Mouse (Mus musculus): Measurements from ENCODE around the gene Pacrg. TPM values are rescaled to one million over a fixed set of nuclear protein-coding genes. Genes with fewer than 3 reads are reported as not detected.

Pacrg gene
- total and polyA plus RNA-seq, 3 experiments = not detected

DNA sequence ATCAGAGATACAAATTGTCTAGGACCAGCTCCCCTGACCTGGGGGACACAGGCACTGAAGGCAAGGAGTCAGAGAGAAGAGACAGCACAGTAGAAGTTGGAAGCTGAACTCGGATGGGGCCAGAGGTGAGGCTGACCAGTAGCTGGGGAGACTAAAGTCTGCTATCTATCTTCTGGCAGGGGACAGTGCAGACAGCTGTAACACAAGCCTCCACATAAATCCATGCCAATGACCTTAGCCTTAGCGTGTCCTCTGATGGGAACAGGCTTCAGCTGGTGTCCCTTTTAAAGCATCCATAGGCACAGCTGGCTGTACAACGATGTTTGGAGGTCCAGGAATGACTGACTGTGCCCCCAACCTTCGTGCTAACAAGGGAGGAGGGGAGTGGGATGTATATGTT lies 423.1 kb downstream of the Pacrg start:
- Histone ChIP-seq H3K9me3 (replicated peaks; ENCODE audit: insufficient read depth, low read length) (no peaks in the 10 kb centered on the region), H3K27ac (ENCODE audit: control insufficient read depth, low read depth, low read length) (no peak overlapping the region), H3K4me1 (ENCODE audit: control insufficient read depth in 1 of 2, insufficient read depth in 2 of 2, low read length in 2 of 2) (no peaks in the 10 kb centered on the region), H3K9ac (ENCODE audit: control insufficient read depth, low read depth, low read length, poor library complexity, severe bottlenecking) (no peak overlapping the region), H3K36me3 (ENCODE audit: control insufficient read depth in 1 of 2, insufficient read depth in 2 of 2, low read length in 2 of 2) (no peaks in the 10 kb centered on the region), H3K79me2 (ENCODE audit: control insufficient read depth, insufficient read depth, low read length, poor library complexity) (no peaks in the 10 kb centered on the region), H3K27me3 (ENCODE audit: control insufficient read depth in 1 of 2, insufficient read depth in 2 of 2, low read length in 2 of 2) (no peaks in the 10 kb centered on the region), H3K4me3 (ENCODE audit: control insufficient read depth in 1 of 2, insufficient read depth in 1 of 2, low read depth in 2 of 2, low read length in 2 of 2) (no peak overlapping the region)
- TF ChIP-seq NRF1 (IDR thresholded peaks at IDR 0.05; ENCODE audit: insufficient read depth, low read depth, low read length, poor library complexity, severe bottlenecking) (no peak), CHD1 (IDR thresholded peaks at IDR 0.05; ENCODE audit: low read depth, low read length) (no peak), TAL1 (IDR thresholded peaks at IDR 0.05; ENCODE audit: low read length) (no peak), TBP (IDR thresholded peaks at IDR 0.05; ENCODE audit: low read depth, low read length) (no peak), USF1 (IDR thresholded peaks at IDR 0.05; ENCODE audit: low read depth, low read length) (no peak), ELF1 (IDR thresholded peaks at IDR 0.05; ENCODE audit: low read depth, low read length) (no peak), USF2 (IDR thresholded peaks at IDR 0.05; ENCODE audit: borderline replicate concordance in 1 of 2, insufficient read depth in 1 of 2, low read depth in 1 of 2, low read length in 2 of 2) (no peak), MAX (IDR thresholded peaks at IDR 0.05; ENCODE audit: low read length) (no peak), TCF12 (IDR thresholded peaks at IDR 0.05; ENCODE audit: low read depth, low read length) (no peak), HCFC1 (IDR thresholded peaks at IDR 0.05; ENCODE audit: low read depth, low read length) (no peak), ZKSCAN1 (IDR thresholded peaks at IDR 0.05; ENCODE audit: low read depth, low read length) (no peak), ETS1 (IDR thresholded peaks at IDR 0.05; ENCODE audit: low read depth, low read length) (no peak), EP300 (IDR thresholded peaks at IDR 0.05; ENCODE audit: low read depth in 1 of 2, low read length in 2 of 2) (no peak), RCOR1 (IDR thresholded peaks at IDR 0.05; ENCODE audit: low read depth, low read length) (no peak), POLR2AphosphoS5 (IDR thresholded peaks at IDR 0.05; ENCODE audit: borderline replicate concordance, low read depth, low read length) (no peak), GABPA (IDR thresholded peaks at IDR 0.05; ENCODE audit: low read depth, low read length) (no peak), UBTF (IDR thresholded peaks at IDR 0.05; ENCODE audit: borderline replicate concordance, insufficient read depth, low read depth, low read length) (no peak), MXI1 (IDR thresholded peaks at IDR 0.05; ENCODE audit: low read depth, low read length) (no peak), POLR2A (IDR thresholded peaks at IDR 0.05; ENCODE audit: control insufficient read depth in 1 of 2, insufficient read depth in 1 of 2, low read depth in 1 of 2, low read length in 2 of 2, poor library complexity in 1 of 2) (no peak), E2F4 (IDR thresholded peaks at IDR 0.05; ENCODE audit: borderline replicate concordance, low read depth, low read length) (no peak)
- DNase-seq (ENCODE audit: low read depth, low spot score) = no peak

- no peak overlapping the region for H3K27ac ChIP-seq (ENCODE audit: control insufficient read depth, low read depth, low read length)
- no peak for DNase-seq (ENCODE audit: low read depth, low spot score)
- no peaks in the 10 kb centered on the region for H3K27me3 ChIP-seq (ENCODE audit: control insufficient read depth in 1 of 2, insufficient read depth in 2 of 2, low read length in 2 of 2)
- TF ChIP-seq TCF12 (IDR thresholded peaks at IDR 0.05; ENCODE audit: low read depth, low read length) (no peak), POLR2A (IDR thresholded peaks at IDR 0.05; ENCODE audit: control insufficient read depth in 1 of 2, insufficient read depth in 1 of 2, low read depth in 1 of 2, low read length in 2 of 2, poor library complexity in 1 of 2) (no peak), CHD2 (IDR thresholded peaks at IDR 0.05; ENCODE audit: low read length) (no peak), JUND (IDR thresholded peaks at IDR 0.05; ENCODE audit: low read depth, low read length) (no peak), MYC (IDR thresholded peaks at IDR 0.05; ENCODE audit: low read depth, low read length) (no peak), USF2 (IDR thresholded peaks at IDR 0.05; ENCODE audit: borderline replicate concordance in 1 of 2, insufficient read depth in 1 of 2, low read depth in 1 of 2, low read length in 2 of 2) (no peak), ZKSCAN1 (IDR thresholded peaks at IDR 0.05; ENCODE audit: low read depth, low read length) (no peak), NELFE (IDR thresholded peaks at IDR 0.05; ENCODE audit: low read depth, low read length) (no peak), MAX (IDR thresholded peaks at IDR 0.05; ENCODE audit: low read length) (no peak)
- H3K9ac ChIP-seq (ENCODE audit: control insufficient read depth, low read depth, low read length, poor library complexity, severe bottlenecking) = no peak overlapping the region
- H3K79me2 ChIP-seq (ENCODE audit: control insufficient read depth, insufficient read depth, low read length, poor library complexity) = no peaks in the 10 kb centered on the region
- H3K4me3 ChIP-seq (ENCODE audit: control insufficient read depth in 1 of 2, insufficient read depth in 1 of 2, low read depth in 2 of 2, low read length in 2 of 2) = no peak overlapping the region
- no peaks in the 10 kb centered on the region for H3K4me1 ChIP-seq (ENCODE audit: control insufficient read depth in 1 of 2, insufficient read depth in 2 of 2, low read length in 2 of 2)
- no peaks in the 10 kb centered on the region for H3K9me3 ChIP-seq (replicated peaks; ENCODE audit: insufficient read depth, low read length)
- no peaks in the 10 kb centered on the region for H3K36me3 ChIP-seq (ENCODE audit: control insufficient read depth in 1 of 2, insufficient read depth in 2 of 2, low read length in 2 of 2)
These were observed 424.0 kb downstream of the Pacrg start for GRCm38 (mm10) chr17:10416101-10416500.

All from MEL (cell line).